Mouse (Mus musculus) stomach, postnatal 0 days (tissue): ENCODE measurements around the gene Hspb3. TPM values are rescaled to one million over a fixed set of nuclear protein-coding genes. Genes with fewer than 3 reads are reported as not detected.

Experiments
- ATAC-seq: fragments of 200-750 bp; cut with Nextera tagmentation; 2 replicates; pipeline ENCODE4 v1.8.0; 2017; ENCODE audit not compliant: low FRiP score, low TSS enrichment
- DNase-seq: peaks from one replicate; pipeline ENCODE4 v3.0.0-alpha.2; 2016; ENCODE audit warnings: low spot score
- H3K27ac ChIP-seq: fragments of 300-500 bp; sonication (generic); replicated peaks from 2 replicates; pipeline ENCODE4 v1.5.1; 2014; ENCODE audit warnings: mild to moderate bottlenecking, control low read depth
- H3K27me3 ChIP-seq: fragments of 300-500 bp; sonication (generic); 2 replicates; pipeline ENCODE4 v1.6.1; 2014; ENCODE audit warnings: low read length; ENCODE audit not compliant: control insufficient read depth, insufficient read depth
- H3K36me3 ChIP-seq: fragments of 300-500 bp; sonication (generic); 2 replicates; pipeline ENCODE4 v1.6.1; 2014; ENCODE audit warnings: low read length, mixed read lengths; ENCODE audit not compliant: control insufficient read depth, insufficient read depth
- H3K4me1 ChIP-seq: fragments of 300-500 bp; sonication (generic); replicated peaks from 2 replicates; pipeline ENCODE4 v1.6.1; 2014; ENCODE audit warnings: antibody characterized with exemption; ENCODE audit not compliant: control insufficient read depth, insufficient read depth
- H3K4me2 ChIP-seq: fragments of 300-500 bp; sonication (generic); replicated peaks from 2 replicates; pipeline ENCODE4 v1.6.1; 2014; ENCODE audit warnings: low read depth, mild to moderate bottlenecking, control low read depth, moderate library complexity
- H3K4me3 ChIP-seq: fragments of 300-500 bp; sonication (generic); 2 replicates; pipeline ENCODE4 v1.5.1; 2014; ENCODE audit warnings: low read depth, low read length, control low read depth
- H3K9ac ChIP-seq: fragments of 300-500 bp; sonication (generic); 2 replicates; pipeline ENCODE4 v1.6.1; 2014; ENCODE audit warnings: mild to moderate bottlenecking, low read length, control low read depth, mixed read lengths
- H3K9me3 ChIP-seq: fragments of 300-500 bp; sonication (generic); 2 replicates; pipeline ENCODE4 v1.6.1; 2016; ENCODE audit warnings: low read length; ENCODE audit not compliant: control insufficient read depth
- CTCF ChIP-seq: IDR thresholded peaks from 2 replicates; pipeline ENCODE4 v1.5.1; 2016; ENCODE audit warnings: antibody characterized with exemption, low read depth, mild to moderate bottlenecking, moderate library complexity
- EP300 ChIP-seq: optimal IDR thresholded peaks from 2 replicates; pipeline ENCODE3; 2016; ENCODE audit warnings: antibody characterized with exemption
- WGBS: fragments of 180-500 bp; shearing (Covaris S2); extraction: QIAGEN DNeasy Blood & Tissue Kit; methylation state at CpG from one replicate; pipeline ENCODE4 v1.1.7; 2014; 5-methylcytosine and 5-hydroxymethylcytosine counted together
- polyA plus RNA-seq: library from polyadenylated mRNA; unstranded; fragments of >200 nt; fragmentation: Nextera tagmentation; extraction: Ambion mirVana; gene quantifications from 2 replicates; pipeline ENCODE4 v1.2.1, GENCODE M21; 2015

Hspb3 gene
- polyA plus RNA-seq, 1 experiment from 2014 or later, result not detected

DNA sequence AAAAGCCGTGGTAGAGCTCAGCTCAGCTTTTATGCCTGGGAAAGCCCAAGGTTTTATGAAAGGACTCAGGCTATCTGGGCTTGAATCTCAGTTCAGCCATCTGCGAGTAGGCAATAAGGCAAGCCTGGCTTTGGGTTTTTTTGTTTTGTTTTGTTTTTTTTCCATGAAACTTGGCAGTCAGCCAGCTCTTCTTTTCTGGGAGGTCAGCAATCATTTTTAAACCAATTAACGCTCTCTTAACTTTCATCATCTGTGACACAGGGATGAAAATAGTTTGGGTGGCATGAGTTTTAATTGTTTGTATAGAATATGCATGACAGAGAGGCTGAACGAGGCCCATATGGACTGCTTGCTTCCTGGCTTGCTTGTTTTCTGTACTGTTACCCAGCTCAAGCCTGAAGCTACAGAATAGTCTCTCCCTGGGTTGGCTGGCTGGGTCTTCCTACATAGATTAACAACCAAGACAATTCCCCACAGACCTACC lies 33.4 kb upstream of the Hspb3 start:
- no peaks in the 10 kb centered on the region for H3K27me3 ChIP-seq
- ATAC-seq (no peak), DNase-seq (no peak)
- 42% methylated on average over 4 of the region's 4 CpGs for WGBS
- no peaks in the 10 kb centered on the region for H3K36me3 ChIP-seq
- no peaks in the 10 kb centered on the region for H3K4me1 ChIP-seq
- H3K9ac ChIP-seq, result no peak overlapping the region
- no peak overlapping the region for H3K4me2 ChIP-seq
- H3K27ac ChIP-seq, result no peak overlapping the region
- H3K4me3 ChIP-seq, result no peak overlapping the region
- no peaks in the 10 kb centered on the region for H3K9me3 ChIP-seq
- TF ChIP-seq EP300 (no peak), CTCF (no peak)

GRCm38 (mm10) chr13:113693383-113693782 lies 29.9 kb upstream of the Hspb3 start:
- no peak for DNase-seq
- Histone ChIP-seq H3K27me3 (no peaks in the 10 kb centered on the region), H3K4me3 (no peak overlapping the region), H3K4me2 (no peak overlapping the region), H3K36me3 (no peaks in the 10 kb centered on the region), H3K9me3 (no peaks in the 10 kb centered on the region), H3K27ac (no peak overlapping the region), H3K9ac (no peak overlapping the region), H3K4me1 (no peaks in the 10 kb centered on the region)
- TF ChIP-seq EP300 (no peak), CTCF (peak; percentile 91)
- no peak for ATAC-seq
- 23% methylated on average over 6 of the region's 6 CpGs for WGBS

DNA sequence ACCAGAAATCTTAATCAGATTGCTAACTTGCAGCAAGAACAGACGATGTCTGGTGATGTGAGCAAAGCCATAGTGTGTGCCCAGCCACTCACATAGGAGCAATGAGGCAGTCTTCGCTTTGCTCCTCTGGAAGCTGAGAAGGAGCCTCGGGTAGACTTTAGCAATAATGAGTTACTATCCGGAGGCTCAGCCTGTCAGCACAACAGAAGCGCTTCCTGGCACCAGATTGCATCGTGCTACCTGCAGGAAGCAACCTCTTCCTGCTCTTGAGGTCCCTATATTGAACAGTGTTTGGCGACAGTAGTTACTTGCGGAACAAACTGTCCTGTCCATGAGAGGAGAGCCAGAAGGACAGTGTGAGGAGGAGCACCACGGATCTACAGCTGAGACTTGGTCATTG lies 28.2 kb upstream of the Hspb3 start:
- H3K4me2 ChIP-seq, result no peak overlapping the region
- no peak for TF ChIP-seq EP300
- TF ChIP-seq CTCF, result no peak
- no peak overlapping the region for H3K9ac ChIP-seq
- WGBS, result 55% methylated on average over 9 of the region's 9 CpGs
- no peak overlapping the region for H3K4me3 ChIP-seq
- ATAC-seq (no peak), DNase-seq (no peak)
- no peaks in the 10 kb centered on the region for H3K27me3 ChIP-seq
- no peaks in the 10 kb centered on the region for H3K4me1 ChIP-seq
- no peaks in the 10 kb centered on the region for H3K9me3 ChIP-seq
- H3K27ac ChIP-seq, result no peak overlapping the region
- no peaks in the 10 kb centered on the region for H3K36me3 ChIP-seq

DNA sequence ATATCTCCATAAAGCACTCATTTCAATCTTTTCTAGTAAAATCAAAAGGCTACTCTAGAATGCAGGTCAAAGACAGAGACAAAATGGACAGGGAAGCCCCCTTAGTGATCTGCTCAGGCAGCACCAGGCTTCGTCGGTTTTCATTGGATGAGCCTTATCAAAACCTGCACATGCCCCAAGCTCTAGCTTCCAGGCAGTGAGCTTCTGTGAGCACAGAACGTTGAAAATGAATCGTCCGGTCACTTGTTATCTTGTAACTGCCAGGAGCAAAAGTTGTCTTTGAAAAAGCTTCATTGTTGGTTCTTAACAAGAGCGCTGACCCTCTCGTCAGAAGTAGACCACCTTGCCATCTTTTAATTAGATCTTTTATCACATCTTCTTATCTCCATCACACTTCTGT lies 26.4 kb upstream of the Hspb3 start:
- Histone ChIP-seq H3K27ac (no peak overlapping the region), H3K9me3 (no peaks in the 10 kb centered on the region), H3K4me3 (no peak overlapping the region), H3K9ac (no peak overlapping the region), H3K4me2 (no peak overlapping the region), H3K4me1 (no peaks in the 10 kb centered on the region), H3K27me3 (no peaks in the 10 kb centered on the region), H3K36me3 (no peaks in the 10 kb centered on the region)
- no peak for DNase-seq
- 80% methylated on average over 7 of the region's 7 CpGs for WGBS
- no peak for TF ChIP-seq EP300
- TF ChIP-seq CTCF, result no peak
- no peak for ATAC-seq

- H3K27ac ChIP-seq, result no peak overlapping the region
- TF ChIP-seq EP300, result no peak
- no peak for TF ChIP-seq CTCF
- H3K4me3 ChIP-seq, result no peak overlapping the region
- H3K9me3 ChIP-seq, result no peaks in the 10 kb centered on the region
- H3K27me3 ChIP-seq, result no peaks in the 10 kb centered on the region
- WGBS, result 60% methylated on average over 8 of the region's 8 CpGs
- DNase-seq, result no peak
- H3K4me1 ChIP-seq, result no peaks in the 10 kb centered on the region
- H3K36me3 ChIP-seq, result no peaks in the 10 kb centered on the region
- no peak overlapping the region for H3K4me2 ChIP-seq
- no peak overlapping the region for H3K9ac ChIP-seq
- ATAC-seq, result no peak
Measured at GRCm38 (mm10) chr13:113686691-113687121, 23.2 kb upstream of the Hspb3 start.

DNA sequence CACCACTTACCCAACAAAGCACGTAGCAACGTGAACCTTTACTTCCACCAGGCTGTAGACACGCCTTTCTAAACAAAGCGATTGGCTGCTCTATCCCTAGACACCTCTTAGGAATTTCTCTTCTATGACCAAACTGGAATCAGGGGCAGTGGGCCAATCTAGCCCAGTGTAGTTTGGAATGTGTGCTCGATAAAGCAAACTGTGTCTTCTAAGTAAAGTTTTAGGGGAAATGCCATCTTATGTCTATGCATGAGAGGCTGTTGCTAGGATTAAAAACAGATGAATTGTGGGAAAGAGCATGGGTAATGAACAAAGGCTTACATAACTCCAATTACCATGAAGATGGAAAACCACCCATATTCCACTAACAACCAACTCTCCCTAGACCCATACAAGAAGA lies 19.3 kb upstream of the Hspb3 start:
- Histone ChIP-seq H3K36me3 (no peaks in the 10 kb centered on the region), H3K9ac (no peak overlapping the region), H3K4me1 (no peaks in the 10 kb centered on the region), H3K4me3 (no peak overlapping the region), H3K9me3 (no peaks in the 10 kb centered on the region), H3K27me3 (no peaks in the 10 kb centered on the region), H3K27ac (no peak overlapping the region), H3K4me2 (no peak overlapping the region)
- TF ChIP-seq EP300 (no peak), CTCF (no peak)
- WGBS, result 70% methylated on average over 5 of the region's 5 CpGs
- no peak for ATAC-seq
- DNase-seq, result no peak

DNA sequence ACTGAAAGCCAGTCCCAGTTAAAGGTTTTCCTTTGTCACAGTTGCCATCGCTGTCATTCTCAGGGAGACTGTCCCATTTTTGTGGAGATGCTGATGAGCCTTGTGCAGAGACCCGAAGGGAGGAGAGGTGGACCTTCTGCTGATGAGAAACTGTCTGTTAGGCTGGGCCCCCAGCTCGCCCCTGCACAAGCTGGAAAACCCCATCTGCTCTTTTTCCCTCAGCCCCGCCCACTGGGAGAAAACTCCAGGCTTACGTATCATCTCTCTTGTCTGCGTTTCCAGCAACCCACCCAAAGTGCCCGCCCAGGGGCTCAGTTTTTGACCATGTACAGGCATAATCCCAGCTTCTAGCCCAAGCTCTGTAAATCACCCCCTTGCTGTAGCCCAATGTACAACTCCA lies 17.2 kb upstream of the Hspb3 start:
- no peak overlapping the region for H3K27ac ChIP-seq
- TF ChIP-seq EP300, result no peak
- TF ChIP-seq CTCF, result no peak
- 88% methylated on average over 7 of the region's 7 CpGs for WGBS
- no peaks in the 10 kb centered on the region for H3K27me3 ChIP-seq
- ATAC-seq, result no peak
- H3K36me3 ChIP-seq, result no peaks in the 10 kb centered on the region
- DNase-seq, result no peak
- H3K4me3 ChIP-seq, result no peak overlapping the region
- H3K9me3 ChIP-seq, result no peaks in the 10 kb centered on the region
- H3K4me2 ChIP-seq, result no peak overlapping the region
- no peaks in the 10 kb centered on the region for H3K4me1 ChIP-seq
- H3K9ac ChIP-seq, result no peak overlapping the region
